Mouse (Mus musculus) monocyte, adult 5-6 weeks (primary cell): Measurements from ENCODE around the gene Etaa1. TPM values are rescaled to one million over a fixed set of nuclear protein-coding genes. Genes with fewer than 3 reads are reported as not detected.
"Not testable (repeated sequence)": the region's sequence is repeated elsewhere in the genome, so short reads cannot be mapped to it uniquely, and the experiment has no call there.

Experiments used
- ATAC-seq: fragments of 153-309, 156-312 bp; replicated peaks from 2 replicates; pipeline ENCODE4 v1.8.0; 2017; ENCODE audit warnings: mild to moderate bottlenecking; ENCODE audit not compliant: low TSS enrichment, insufficient number of reproducible peaks, severe bottlenecking, poor library complexity, low FRiP score
- total RNA-seq: library from RNA; stranded (forward); fragments of 200-1000, 200-491, 200-594 nt; gene quantifications from 3 replicates; pipeline ENCODE4 v1.2.3, GENCODE M21; 2017

The Etaa1 gene
- total RNA-seq, result 15.7 to 16.4 TPM (median 15.8 TPM) in 3 replicates

GRCm38 (mm10) chr11:17953231-17954134, at the start of gene Etaa1:
Etaa1 (minus strand) TSS chr11:17953875.
- ATAC-seq, result peak; percentile 99

DNA sequence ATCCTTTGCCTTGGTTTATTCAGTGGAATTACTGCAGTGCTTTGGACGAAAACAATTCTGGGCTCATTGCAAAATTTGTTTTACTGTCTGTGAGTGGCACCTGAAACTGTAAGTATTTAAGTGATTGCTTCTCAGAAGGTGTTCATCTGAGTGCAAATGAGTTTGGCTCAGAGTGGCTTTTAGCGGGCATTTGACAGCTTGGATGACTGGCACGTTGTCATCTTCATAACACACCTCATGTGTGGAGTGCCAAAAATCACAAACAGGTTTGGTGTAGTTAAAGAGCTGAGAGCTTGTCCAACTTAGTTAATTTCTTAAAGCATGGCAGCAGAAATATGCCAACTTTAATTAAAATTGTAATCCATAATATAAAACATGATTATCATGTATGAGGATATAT, 40.5 kb upstream of the Etaa1 start:
- ATAC-seq, result no peak

- ATAC-seq, result no peak
These were observed 38.6 kb upstream of the Etaa1 start for GRCm38 (mm10) chr11:17992311-17992710.

DNA sequence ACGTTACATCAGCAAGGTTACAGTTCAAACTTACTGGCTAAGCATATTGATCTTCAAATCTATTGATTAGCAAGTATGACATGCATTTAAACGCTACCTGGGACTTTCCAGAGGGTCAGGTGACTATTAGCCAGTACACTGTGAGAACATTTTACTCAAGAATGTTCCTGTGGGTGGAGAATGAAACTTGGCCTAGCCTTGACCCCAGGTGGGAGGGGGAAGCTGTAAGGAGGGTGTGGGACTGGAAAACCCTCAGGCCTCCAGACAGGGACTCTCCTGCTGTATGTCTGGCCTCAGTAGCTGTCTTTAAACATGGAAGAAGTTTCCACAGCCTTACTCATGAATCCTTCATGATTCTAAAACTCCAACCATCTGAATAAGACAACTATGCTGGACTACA, 29.7 kb upstream of the Etaa1 start:
- no peak for ATAC-seq

DNA sequence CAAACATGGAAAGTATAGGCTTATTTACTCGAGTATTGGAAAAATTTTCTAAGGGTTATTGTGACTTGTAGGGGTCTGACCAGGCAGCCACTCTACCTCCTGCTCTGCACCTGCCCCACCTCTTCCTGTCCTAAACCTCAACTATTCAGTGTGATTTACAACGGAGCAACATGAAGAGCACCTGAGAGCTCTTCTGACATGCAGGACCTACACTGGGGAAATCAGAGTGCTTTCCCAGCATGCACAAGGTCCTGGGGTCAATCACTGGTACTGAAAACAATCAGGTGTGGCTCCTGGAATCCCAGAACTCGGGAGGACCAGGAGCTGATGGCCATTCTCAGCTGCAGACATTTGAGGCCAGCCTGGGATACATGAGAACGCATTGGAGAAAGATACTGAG, 27.6 kb upstream of the Etaa1 start:
- no peak for ATAC-seq

GRCm38 (mm10) chr11:17975581-17975980, 21.9 kb upstream of the Etaa1 start:
- no peak for ATAC-seq

DNA sequence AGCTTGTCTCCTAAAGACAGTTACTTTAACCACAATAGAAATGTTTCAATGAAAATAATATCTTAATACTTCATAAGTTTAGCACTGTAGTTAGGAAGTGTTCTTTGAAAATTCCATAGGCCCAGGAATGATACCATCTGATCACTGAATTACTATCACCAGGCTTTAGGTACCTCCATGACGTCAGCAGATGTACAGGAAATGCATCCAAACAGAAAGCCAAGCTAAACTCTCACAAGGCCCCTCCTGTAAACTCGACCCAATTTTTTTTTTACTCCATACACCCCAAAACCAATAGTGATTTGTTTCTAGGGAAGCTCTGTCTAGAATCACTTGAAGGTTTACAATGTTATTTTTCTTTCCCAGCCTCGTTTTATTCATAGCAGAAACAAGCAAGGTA, 884 bp downstream of the Etaa1 start:
- no peak for ATAC-seq

GRCm38 (mm10) chr11:17951336-17951735, 2.3 kb downstream of the Etaa1 start:
- ATAC-seq, result no peak

DNA sequence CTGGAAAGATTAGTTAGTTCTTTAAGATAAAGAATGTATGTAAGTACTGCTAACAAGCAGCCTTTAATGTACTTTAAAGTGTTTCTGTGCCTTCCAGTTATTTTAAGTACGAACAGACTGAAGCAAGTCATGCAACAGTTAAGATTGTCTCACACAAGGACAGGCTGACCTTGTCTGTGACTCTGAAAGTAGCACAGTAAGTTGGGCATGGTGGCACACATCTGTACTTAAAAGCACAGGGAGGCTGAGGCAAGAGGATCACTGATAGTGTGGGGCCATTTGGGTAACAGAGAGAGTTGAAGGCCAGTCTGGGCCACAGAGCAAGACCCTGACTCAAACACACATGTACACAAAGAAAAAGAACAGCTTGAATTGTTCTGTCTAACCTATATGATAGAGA, 14.5 kb downstream of the Etaa1 start:
- no peak for ATAC-seq

DNA sequence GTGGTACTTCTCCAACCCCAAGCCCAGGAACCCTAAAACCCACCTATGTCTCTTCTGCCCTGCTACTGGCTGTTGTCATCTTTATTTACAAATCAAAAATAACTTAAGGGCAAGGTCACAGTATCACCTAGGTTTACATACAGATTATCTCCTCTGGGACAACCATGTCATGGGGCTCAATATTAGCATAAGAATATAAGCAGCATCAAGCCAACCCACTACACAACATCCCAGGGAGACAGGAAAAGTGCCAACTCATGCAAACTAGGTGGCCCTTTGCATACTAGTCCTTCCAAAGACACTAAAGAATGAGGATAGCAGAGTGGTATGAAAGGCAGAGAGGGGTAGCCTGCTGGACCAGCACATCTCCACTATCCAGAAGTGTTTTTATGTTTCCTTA, 15.7 kb downstream of the Etaa1 start:
- no peak for ATAC-seq

- no peak for ATAC-seq
These were observed 35.8 kb downstream of the Etaa1 start for GRCm38 (mm10) chr11:17917905-17918304.

- no peak for ATAC-seq
These were observed 36.6 kb downstream of the Etaa1 start for GRCm38 (mm10) chr11:17917101-17917500.

GRCm38 (mm10) chr11:17916486-17916885, 37.2 kb downstream of the Etaa1 start:
- no peak for ATAC-seq

- ATAC-seq, result not testable (repeated sequence)
These were observed 52.7 kb downstream of the Etaa1 start for GRCm38 (mm10) chr11:17900996-17901395.
